Mouse (Mus musculus): ENCODE results near the gene Ccl5. TPM values are rescaled to one million over a fixed set of nuclear protein-coding genes. Genes with fewer than 3 reads are reported as not detected.

Gene Ccl5
- not detected in 2 replicates for polyA plus RNA-seq (2016; fragmentation: Nextera tagmentation; extraction: Ambion mirVana)

GRCm38 (mm10) chr11:83530360-83530759 lies at the start of gene Ccl5:
Gene Ccl5 (minus strand): TSS chr11:83530518.
- Histone ChIP-seq H3K4me2 (no peak within 1 kb of the TSS), H3K36me3 (replicated peaks) (no peaks in the 10 kb centered on the region), H3K4me1 (no peaks in the 10 kb centered on the region), H3K9me3 (no peaks in the 10 kb centered on the region), H3K4me3 (replicated peaks) (no peak within 1 kb of the TSS), H3K9ac (no peak within 1 kb of the TSS), H3K27me3 (no peaks in the 10 kb centered on the region), H3K27ac (no peak within 1 kb of the TSS)
- no peak for ATAC-seq (ENCODE audit: low FRiP score)
- WGBS: 82% methylated on average over 5 of the region's 5 CpGs

DNA sequence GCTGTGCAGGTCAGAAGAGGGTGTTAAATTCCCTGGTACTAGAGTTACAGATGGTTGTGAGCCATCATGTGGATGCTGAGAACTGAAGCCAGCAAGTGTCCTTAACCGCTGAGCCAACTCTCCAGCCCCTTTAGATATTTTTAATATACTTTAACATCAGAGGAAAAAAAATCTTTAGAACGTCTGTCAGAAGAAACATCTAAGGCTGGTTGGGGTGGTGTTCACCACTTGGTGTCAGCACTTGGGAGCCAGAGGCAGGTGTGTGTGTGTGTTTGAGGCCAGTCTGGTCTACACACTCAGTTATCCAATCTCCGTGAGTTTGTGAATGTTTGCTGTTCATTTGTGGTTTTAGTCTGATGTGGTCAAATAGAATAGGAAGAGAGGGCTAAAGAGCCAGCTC lies 48.7 kb upstream of the Ccl5 start:
- no peaks in the 10 kb centered on the region for H3K36me3 ChIP-seq (replicated peaks)
- no peaks in the 10 kb centered on the region for H3K4me1 ChIP-seq
- no peak overlapping the region for H3K9ac ChIP-seq
- no peaks in the 10 kb centered on the region for H3K27me3 ChIP-seq
- no peak for ATAC-seq (ENCODE audit: low FRiP score)
- H3K4me2 ChIP-seq: no peak overlapping the region
- H3K4me3 ChIP-seq (replicated peaks): no peak overlapping the region
- H3K27ac ChIP-seq: no peak overlapping the region
- WGBS: 79% methylated on average over 3 of the region's 3 CpGs
- H3K9me3 ChIP-seq: no peaks in the 10 kb centered on the region

GRCm38 (mm10) chr11:83578186-83578760 lies 48.0 kb upstream of the Ccl5 start, which contains the start of gene Ccl9:
Gene Ccl9 (minus strand): TSS chr11:83578636.
- Histone ChIP-seq H3K27ac (no peak within 1 kb of the TSS), H3K27me3 (no peaks in the 10 kb centered on the region), H3K4me2 (no peak within 1 kb of the TSS), H3K9me3 (no peaks in the 10 kb centered on the region), H3K36me3 (replicated peaks) (no peaks in the 10 kb centered on the region), H3K9ac (no peak within 1 kb of the TSS), H3K4me1 (no peaks in the 10 kb centered on the region), H3K4me3 (replicated peaks) (no peak within 1 kb of the TSS)
- 58% methylated on average over 2 of the region's 2 CpGs for WGBS
- no peak for ATAC-seq (ENCODE audit: low FRiP score)

GRCm38 (mm10) chr11:83576927-83577555 lies 46.7 kb upstream of the Ccl5 start:
- Histone ChIP-seq H3K4me3 (replicated peaks) (no peak overlapping the region), H3K9me3 (no peaks in the 10 kb centered on the region), H3K4me2 (no peak overlapping the region), H3K9ac (no peak overlapping the region), H3K36me3 (replicated peaks) (no peaks in the 10 kb centered on the region), H3K4me1 (no peaks in the 10 kb centered on the region), H3K27ac (no peak overlapping the region), H3K27me3 (no peaks in the 10 kb centered on the region)
- no peak for ATAC-seq (ENCODE audit: low FRiP score)
- 84% methylated on average over 4 of the region's 4 CpGs for WGBS

DNA sequence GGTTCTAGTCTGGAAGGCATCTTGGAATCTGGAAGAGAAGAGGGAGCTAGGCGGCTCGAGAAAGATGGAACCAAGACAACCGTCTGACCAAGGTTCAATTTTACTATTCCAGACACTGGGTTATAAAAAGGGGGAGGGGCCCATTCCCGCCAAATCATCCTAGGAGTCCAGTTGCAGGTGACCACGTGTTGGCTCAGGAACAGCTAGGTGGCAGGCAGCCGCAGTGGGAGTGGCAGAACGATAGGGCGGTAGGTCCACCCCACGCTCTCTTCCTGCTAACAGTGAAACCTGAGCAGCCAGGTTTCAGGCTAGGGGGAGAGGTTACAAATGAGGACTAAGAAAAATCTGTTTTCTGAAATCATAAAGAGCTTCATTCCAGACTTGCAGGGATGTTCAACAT lies 42.5 kb upstream of the Ccl5 start:
- Histone ChIP-seq H3K9me3 (no peaks in the 10 kb centered on the region), H3K4me3 (replicated peaks) (no peak overlapping the region), H3K4me1 (no peaks in the 10 kb centered on the region), H3K27ac (no peak overlapping the region), H3K9ac (no peak overlapping the region), H3K27me3 (no peaks in the 10 kb centered on the region), H3K36me3 (replicated peaks) (no peaks in the 10 kb centered on the region), H3K4me2 (no peak overlapping the region)
- no peak for ATAC-seq (ENCODE audit: low FRiP score)
- 71% methylated on average over 9 of the region's 9 CpGs for WGBS

DNA sequence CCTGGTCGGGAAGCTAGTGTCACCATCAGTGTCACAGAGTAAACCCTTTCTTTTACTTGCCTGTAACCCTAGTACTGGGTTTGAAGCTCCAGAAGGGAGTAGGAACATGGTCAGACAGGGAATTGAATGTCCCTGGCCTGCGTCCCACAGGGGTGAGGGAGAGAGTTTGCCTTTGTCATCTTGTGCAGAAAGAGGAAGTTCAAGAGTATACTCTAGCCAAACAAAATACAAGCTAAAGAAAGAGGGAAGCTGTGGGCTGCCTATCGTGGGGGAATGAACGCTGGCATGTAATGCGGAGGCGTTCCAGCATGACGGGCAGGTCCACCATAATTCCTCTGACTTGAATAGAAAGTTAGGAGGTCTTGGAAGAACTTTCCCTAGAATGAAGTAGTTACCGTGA lies 41.9 kb upstream of the Ccl5 start:
- no peaks in the 10 kb centered on the region for H3K4me1 ChIP-seq
- H3K36me3 ChIP-seq (replicated peaks): no peaks in the 10 kb centered on the region
- no peak overlapping the region for H3K4me2 ChIP-seq
- no peak overlapping the region for H3K4me3 ChIP-seq (replicated peaks)
- H3K9me3 ChIP-seq: no peaks in the 10 kb centered on the region
- no peak overlapping the region for H3K27ac ChIP-seq
- H3K27me3 ChIP-seq: no peaks in the 10 kb centered on the region
- no peak overlapping the region for H3K9ac ChIP-seq
- no peak for ATAC-seq (ENCODE audit: low FRiP score)
- WGBS: 92% methylated on average over 8 of the region's 8 CpGs

DNA sequence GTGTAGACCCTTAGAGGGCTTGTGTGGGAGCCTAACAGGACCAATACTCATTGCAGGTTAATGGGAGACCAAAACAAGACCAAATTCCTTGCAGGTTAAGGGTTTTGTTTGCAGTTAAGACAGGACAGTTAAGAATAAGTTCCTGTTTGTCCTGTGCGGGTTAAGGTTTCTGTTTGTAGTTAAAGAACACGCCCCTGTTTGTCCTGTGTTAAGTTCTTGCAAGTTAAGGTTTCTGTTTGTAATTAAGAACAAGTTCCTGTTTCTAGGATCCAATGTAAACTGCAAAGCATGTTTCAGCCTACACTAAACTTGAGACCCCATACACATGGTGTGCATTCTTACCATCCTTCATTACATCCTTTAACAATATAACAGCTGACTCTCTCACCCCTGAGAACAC lies 39.9 kb upstream of the Ccl5 start:
- ATAC-seq (ENCODE audit: low FRiP score): no peak
- H3K4me2 ChIP-seq: no peak overlapping the region
- no peak overlapping the region for H3K4me3 ChIP-seq (replicated peaks)
- no peaks in the 10 kb centered on the region for H3K36me3 ChIP-seq (replicated peaks)
- no peak overlapping the region for H3K9ac ChIP-seq
- 87% methylated on average over 2 of the region's 2 CpGs for WGBS
- H3K27ac ChIP-seq: no peak overlapping the region
- no peaks in the 10 kb centered on the region for H3K27me3 ChIP-seq
- no peaks in the 10 kb centered on the region for H3K4me1 ChIP-seq
- no peaks in the 10 kb centered on the region for H3K9me3 ChIP-seq

- Histone ChIP-seq H3K4me3 (replicated peaks) (no peak overlapping the region), H3K36me3 (replicated peaks) (no peaks in the 10 kb centered on the region), H3K4me1 (no peaks in the 10 kb centered on the region), H3K9ac (no peak overlapping the region), H3K4me2 (no peak overlapping the region), H3K9me3 (no peaks in the 10 kb centered on the region), H3K27me3 (no peaks in the 10 kb centered on the region), H3K27ac (no peak overlapping the region)
- ATAC-seq (ENCODE audit: low FRiP score): no peak
- 94% methylated on average over 7 of the region's 7 CpGs for WGBS
These were observed 38.9 kb upstream of the Ccl5 start for GRCm38 (mm10) chr11:83569249-83569648.

GRCm38 (mm10) chr11:83568786-83569185 lies 38.5 kb upstream of the Ccl5 start:
- Histone ChIP-seq H3K36me3 (replicated peaks) (no peaks in the 10 kb centered on the region), H3K27me3 (no peaks in the 10 kb centered on the region), H3K4me2 (no peak overlapping the region), H3K27ac (no peak overlapping the region), H3K9ac (no peak overlapping the region), H3K4me1 (no peaks in the 10 kb centered on the region), H3K9me3 (no peaks in the 10 kb centered on the region), H3K4me3 (replicated peaks) (no peak overlapping the region)
- no peak for ATAC-seq (ENCODE audit: low FRiP score)
- 94% methylated on average over 3 of the region's 3 CpGs for WGBS

- no peaks in the 10 kb centered on the region for H3K36me3 ChIP-seq (replicated peaks)
- H3K4me2 ChIP-seq: no peak overlapping the region
- no peaks in the 10 kb centered on the region for H3K4me1 ChIP-seq
- no peaks in the 10 kb centered on the region for H3K27me3 ChIP-seq
- no peak for ATAC-seq (ENCODE audit: low FRiP score)
- no peak overlapping the region for H3K4me3 ChIP-seq (replicated peaks)
- H3K9me3 ChIP-seq: no peaks in the 10 kb centered on the region
- H3K27ac ChIP-seq: no peak overlapping the region
- H3K9ac ChIP-seq: no peak overlapping the region
- 92% methylated on average over 9 of the region's 9 CpGs for WGBS
These were observed 37.7 kb upstream of the Ccl5 start for GRCm38 (mm10) chr11:83568061-83568460.

GRCm38 (mm10) chr11:83567311-83567710 lies 37.0 kb upstream of the Ccl5 start:
- Histone ChIP-seq H3K36me3 (replicated peaks) (no peaks in the 10 kb centered on the region), H3K9me3 (no peaks in the 10 kb centered on the region), H3K4me2 (no peak overlapping the region), H3K4me3 (replicated peaks) (no peak overlapping the region), H3K4me1 (no peaks in the 10 kb centered on the region), H3K27me3 (no peaks in the 10 kb centered on the region), H3K27ac (no peak overlapping the region), H3K9ac (no peak overlapping the region)
- 74% methylated on average over 7 of the region's 7 CpGs for WGBS
- ATAC-seq (ENCODE audit: low FRiP score): no peak

GRCm38 (mm10) chr11:83566617-83567016 lies 36.3 kb upstream of the Ccl5 start:
- Histone ChIP-seq H3K4me3 (replicated peaks) (no peak overlapping the region), H3K36me3 (replicated peaks) (no peaks in the 10 kb centered on the region), H3K9ac (no peak overlapping the region), H3K9me3 (no peaks in the 10 kb centered on the region), H3K27me3 (no peaks in the 10 kb centered on the region), H3K4me2 (no peak overlapping the region), H3K4me1 (no peaks in the 10 kb centered on the region), H3K27ac (no peak overlapping the region)
- no peak for ATAC-seq (ENCODE audit: low FRiP score)

- Histone ChIP-seq H3K27ac (no peak overlapping the region), H3K9me3 (no peaks in the 10 kb centered on the region), H3K36me3 (replicated peaks) (no peaks in the 10 kb centered on the region), H3K4me3 (replicated peaks) (no peak overlapping the region), H3K27me3 (no peaks in the 10 kb centered on the region), H3K4me1 (no peaks in the 10 kb centered on the region), H3K4me2 (no peak overlapping the region), H3K9ac (no peak overlapping the region)
- WGBS: 80% methylated on average over 2 of the region's 2 CpGs
- no peak for ATAC-seq (ENCODE audit: low FRiP score)
These were observed 33.4 kb upstream of the Ccl5 start for GRCm38 (mm10) chr11:83563754-83564153.

Data from forebrain, embryonic 12.5 days (tissue).